Mouse (Mus musculus) G1E (cell line): Measurements from ENCODE around the gene Myh9. TPM values are rescaled to one million over a fixed set of nuclear protein-coding genes. Genes with fewer than 3 reads are reported as not detected.
"Not testable (repeated sequence)": the region's sequence is repeated elsewhere in the genome, so short reads cannot be mapped to it uniquely, and the experiment has no call there.

Source experiments
- ATAC-seq: 2 replicates; pipeline ENCODE4 v1.8.0; 2016; ENCODE audit warnings: mild to moderate bottlenecking; ENCODE audit not compliant: insufficient number of reproducible peaks, poor library complexity, low FRiP score, severe bottlenecking; ENCODE audit errors: extremely low read depth
- DNase-seq: peaks from one replicate; pipeline ENCODE4 v3.0.0; 2012; ENCODE audit warnings: low spot score
- H3K27me3 ChIP-seq: 2 replicates; pipeline ENCODE4 v1.6.1; 2012; ENCODE audit warnings: mild to moderate bottlenecking, low read length, inconsistent platforms; ENCODE audit not compliant: insufficient read depth
- H3K36me3 ChIP-seq: replicated peaks from 2 replicates; pipeline ENCODE3; 2012; ENCODE audit warnings: mild to moderate bottlenecking, inconsistent platforms
- H3K4me1 ChIP-seq: 2 replicates; pipeline ENCODE4 v1.6.1; 2012; ENCODE audit warnings: low read depth, low read length, inconsistent platforms, mixed read lengths; ENCODE audit not compliant: insufficient read depth
- H3K4me3 ChIP-seq: 2 replicates; pipeline ENCODE4 v1.5.1; 2012; ENCODE audit warnings: low read depth, mild to moderate bottlenecking, inconsistent platforms, low read length, moderate library complexity, mixed read lengths
- H3K9me3 ChIP-seq: replicated peaks from 2 replicates; pipeline ENCODE4 v1.6.1; 2012; ENCODE audit warnings: inconsistent platforms
- CTCF ChIP-seq: IDR thresholded peaks from 2 replicates; pipeline ENCODE4 v1.5.1; 2012; ENCODE audit warnings: low read depth, low read length, inconsistent platforms, mixed read lengths
- GATA1 ChIP-seq: IDR thresholded peaks from 2 replicates; pipeline ENCODE4 v1.6.1; 2012; ENCODE audit warnings: borderline replicate concordance, low read length, inconsistent platforms, mixed read lengths
- GATA2 ChIP-seq: IDR thresholded peaks from 2 replicates; pipeline ENCODE4 v1.6.1; 2012; ENCODE audit warnings: low read depth, low read length, inconsistent platforms, borderline replicate concordance
- POLR2AphosphoS5 ChIP-seq: IDR thresholded peaks from 2 replicates; pipeline ENCODE4 v1.6.1; 2012; ENCODE audit warnings: low read depth, low read length, inconsistent platforms; ENCODE audit not compliant: insufficient replicate concordance
- TAL1 ChIP-seq: conservative IDR thresholded peaks from 2 replicates; pipeline ENCODE4 v1.6.1; 2012; ENCODE audit warnings: low read depth, low read length, inconsistent platforms, mixed read lengths
- polyA plus RNA-seq: library from polyadenylated mRNA; stranded (reverse); fragments of >175 nt; gene quantifications from 2 replicates; pipeline ENCODE4 v1.2.3, GENCODE M21; 2012
- total RNA-seq, 2 experiments: library from RNA; stranded (forward) in 1 of 2; stranded (reverse) in 1 of 2; fragments of 200-1000 nt in 1 of 2; fragments of >200 nt in 1 of 2; fragmentation: Nextera tagmentation in 1 of 2; gene quantifications; 2 replicates each; pipeline ENCODE4 v1.2.3; 2014 to 2017

Gene Myh9
- total and polyA plus RNA-seq, 3 experiments, result 132 to 198 (median 171) TPM

- ATAC-seq (no peak), DNase-seq (no peak)
- TF ChIP-seq GATA2, result no peak
- no peaks in the 10 kb centered on the region for H3K9me3 ChIP-seq
- peaks cover 65% of the 10 kb centered on the region for H3K4me1 ChIP-seq
- no peak overlapping the region for H3K4me3 ChIP-seq
- H3K36me3 ChIP-seq, result no peaks in the 10 kb centered on the region
- peaks cover 10% of the 10 kb centered on the region for H3K27me3 ChIP-seq
Observed at GRCm38 (mm10) chr15:77844955-77845635, 3.1 kb upstream of the Myh9 start.

GRCm38 (mm10) chr15:77844048-77844447, 2.1 kb upstream of the Myh9 start:
- TF ChIP-seq GATA2 (no peak), CTCF (no peak), POLR2AphosphoS5 (no peak), GATA1 (no peak), TAL1 (no peak)
- H3K4me1 ChIP-seq, result peaks cover 65% of the 10 kb centered on the region

GRCm38 (mm10) chr15:77843494-77844041, 1.6 kb upstream of the Myh9 start:
- H3K36me3 ChIP-seq, DNase-seq, H3K4me3 ChIP-seq, ATAC-seq, H3K27me3 ChIP-seq, H3K9me3 ChIP-seq: not testable (repeated sequence)
- peaks cover 65% of the 10 kb centered on the region for H3K4me1 ChIP-seq

More at GRCm38 (mm10) chr15:77844048-77844447, 2.1 kb upstream of the Myh9 start:
- Histone ChIP-seq H3K4me3 (no peak overlapping the region), H3K27me3 (peaks cover 10% of the 10 kb centered on the region), H3K9me3 (no peaks in the 10 kb centered on the region), H3K36me3 (peaks cover 5% of the 10 kb centered on the region)
- DNase-seq (no peak), ATAC-seq (no peak)

- no peak for DNase-seq
- no peak for TF ChIP-seq CTCF
- no peak for TF ChIP-seq GATA1
- TF ChIP-seq GATA2, result no peak
- no peak for TF ChIP-seq POLR2AphosphoS5
- no peak for TF ChIP-seq TAL1
- peaks cover 10% of the 10 kb centered on the region for H3K36me3 ChIP-seq
- H3K4me1 ChIP-seq, result peaks cover 65% of the 10 kb centered on the region
- peaks cover 10% of the 10 kb centered on the region for H3K27me3 ChIP-seq
- no peak for ATAC-seq
- no peaks in the 10 kb centered on the region for H3K9me3 ChIP-seq
- peak overlapping the region; percentile 97; the same call in 1 of the 2 replicates for H3K4me3 ChIP-seq
Observed at GRCm38 (mm10) chr15:77843046-77843445, 1.1 kb upstream of the Myh9 start.

GRCm38 (mm10) chr15:77841361-77842046, 471 bp downstream of the Myh9 start:
- no peak for DNase-seq
- ATAC-seq, result no peak
- Histone ChIP-seq H3K9me3 (no peaks in the 10 kb centered on the region), H3K4me1 (peaks cover 65% of the 10 kb centered on the region), H3K27me3 (peaks cover 4% of the 10 kb centered on the region; the same call in 1 of the 2 replicates), H3K4me3 (peak overlapping the region; percentile 97), H3K36me3 (peaks cover 24% of the 10 kb centered on the region)
- TF ChIP-seq GATA2 (no peak), GATA1 (no peak), CTCF (no peak), POLR2AphosphoS5 (no peak), TAL1 (no peak)

- H3K4me1 ChIP-seq, result peaks cover 66% of the 10 kb centered on the region
- no peaks in the 10 kb centered on the region for H3K9me3 ChIP-seq
- 0 out of 2 replicates have a peak, but pooled peaks cover 2% of the 10 kb centered on the region for H3K27me3 ChIP-seq
- DNase-seq (no peak), ATAC-seq (no peak)
- TF ChIP-seq CTCF (no peak), GATA2 (no peak), TAL1 (no peak), POLR2AphosphoS5 (no peak), GATA1 (no peak)
- H3K36me3 ChIP-seq, result peaks cover 32% of the 10 kb centered on the region
- H3K4me3 ChIP-seq, result peak overlapping the region; percentile 97
Observed at GRCm38 (mm10) chr15:77840450-77841360, 1.3 kb downstream of the Myh9 start.
